Mouse (Mus musculus) central nervous system, embryonic 11.5 days (tissue): ENCODE data around the gene Cdadc1. TPM values are rescaled to one million over a fixed set of nuclear protein-coding genes. Genes with fewer than 3 reads are reported as not detected.

Source experiments
- polyA plus RNA-seq: library from polyadenylated mRNA; depleted of rRNA; stranded (reverse); fragments of >200 nt; gene quantifications from 2 replicates; pipeline ENCODE4 v1.2.3, GENCODE M21; 2012; rRNA removed

The Cdadc1 gene
- 13.4 and 19.6 TPM in 2 replicates for polyA plus RNA-seq

DNA sequence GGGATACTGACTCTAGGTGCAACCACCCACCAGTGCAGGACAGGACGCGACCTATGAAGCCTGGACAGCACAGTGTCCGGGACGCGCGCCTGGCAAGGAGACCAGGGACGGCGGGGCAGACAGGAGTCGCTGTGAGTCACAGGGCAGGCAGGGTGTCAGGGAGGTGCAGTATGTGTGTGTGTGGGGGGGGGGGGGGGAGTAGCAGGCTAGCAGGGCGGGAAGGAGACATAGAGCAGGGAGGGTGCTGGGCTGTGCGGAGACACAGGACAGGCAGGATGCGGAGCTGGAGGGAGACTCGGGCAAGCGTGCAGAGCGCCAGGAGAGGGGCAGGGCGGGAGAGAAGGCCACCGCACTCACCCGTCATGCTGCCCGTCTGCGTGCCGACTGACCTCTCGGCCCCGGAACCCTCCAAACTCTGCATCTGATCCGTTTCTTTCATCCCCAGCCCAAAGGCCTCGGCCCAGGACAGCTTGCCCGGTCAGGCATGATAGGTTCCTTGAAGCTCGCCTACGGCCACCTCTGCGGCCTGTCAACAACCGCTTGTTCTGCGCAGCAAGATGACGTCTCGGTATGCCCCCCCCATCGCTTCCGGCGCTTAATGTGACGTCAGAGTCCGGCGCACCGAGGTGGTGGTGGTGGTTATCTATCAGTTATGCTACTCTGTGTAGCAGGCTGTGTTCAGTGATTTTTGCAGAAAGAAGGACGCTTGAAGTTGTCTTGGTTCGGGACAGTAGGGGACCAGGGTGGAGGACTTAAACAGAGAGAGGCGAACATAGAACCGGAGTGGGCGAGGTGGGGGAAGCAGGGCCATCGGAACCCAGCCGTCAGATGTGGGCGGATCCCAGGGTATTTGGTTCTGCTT is at the start of gene Cdadc1:
TSS of gene Cdadc1 (minus strand) at position 562 of the 862 bp plus-strand sequence.

DNA sequence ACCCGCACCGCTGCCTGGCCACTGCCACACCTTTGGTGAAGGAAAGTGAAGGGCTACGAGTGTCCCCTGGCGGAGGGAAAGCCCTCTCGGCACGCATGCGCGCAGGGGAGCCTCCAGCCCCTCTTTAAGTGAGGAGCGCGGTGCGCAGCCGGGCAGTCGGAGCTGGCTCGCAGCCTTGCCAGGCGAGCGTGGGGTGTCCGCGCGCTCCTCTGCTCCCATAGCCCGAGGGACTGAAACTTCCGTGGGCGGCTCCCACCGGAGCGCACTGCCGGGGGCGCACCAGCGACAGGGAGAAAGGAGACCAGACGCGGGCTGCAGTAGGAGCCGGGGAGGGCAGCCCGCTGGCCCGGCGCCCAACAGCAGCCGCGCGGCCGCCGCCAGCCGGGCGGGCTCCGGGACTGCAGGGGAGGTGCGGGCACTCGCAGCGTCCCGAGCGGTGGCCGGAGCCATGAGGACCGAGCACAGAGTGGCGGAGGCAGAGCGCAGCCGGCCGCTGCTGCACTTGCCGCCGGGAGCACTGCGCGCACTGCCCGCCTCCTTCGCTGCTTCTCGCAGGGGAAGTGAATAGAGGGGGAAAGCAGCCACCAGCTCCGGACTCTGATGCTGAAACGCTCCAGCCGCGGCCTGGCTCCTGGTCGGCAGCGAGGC is 27.5 kb upstream of the Cdadc1 start, which contains the start of gene Shisa2:
TSS of gene Shisa2 (plus strand) at position 151 of the 648 bp plus-strand sequence.

Other genes starting within 250 kb of the Cdadc1 start
- 0.34 and 0.43 TPM in 2 replicates for gene Phf11d, start 232.5 kb downstream of the Cdadc1 start, polyA plus RNA-seq
- 1.0 and 2.2 TPM in 2 replicates for gene Phf11c, start 202.6 kb downstream of the Cdadc1 start, polyA plus RNA-seq
- gene Setdb2, start 157.1 kb downstream of the Cdadc1 start, polyA plus RNA-seq, result 7.5 and 10.4 TPM in 2 replicates
- 15.9 and 18.1 TPM in 2 replicates for gene Cab39l, start 157.0 kb downstream of the Cdadc1 start, polyA plus RNA-seq
- gene Shisa2, start 27.3 kb upstream of the Cdadc1 start, polyA plus RNA-seq, result 14.5 and 33.4 TPM in 2 replicates